Mouse (Mus musculus) MN1 (cell line): ENCODE measurements at regions not wholly inside any gene's neighbourhood (a gene's known extent, or its start where the extent isn't known, plus 50 kb on each side); places are given as distances from the start of the nearest gene placed in this dataset.

ENCODE experiments used
- DNase-seq: peaks from one replicate; pipeline ENCODE4 v3.0.0-alpha.2; 2016; ENCODE audit warnings: low spot score

DNA sequence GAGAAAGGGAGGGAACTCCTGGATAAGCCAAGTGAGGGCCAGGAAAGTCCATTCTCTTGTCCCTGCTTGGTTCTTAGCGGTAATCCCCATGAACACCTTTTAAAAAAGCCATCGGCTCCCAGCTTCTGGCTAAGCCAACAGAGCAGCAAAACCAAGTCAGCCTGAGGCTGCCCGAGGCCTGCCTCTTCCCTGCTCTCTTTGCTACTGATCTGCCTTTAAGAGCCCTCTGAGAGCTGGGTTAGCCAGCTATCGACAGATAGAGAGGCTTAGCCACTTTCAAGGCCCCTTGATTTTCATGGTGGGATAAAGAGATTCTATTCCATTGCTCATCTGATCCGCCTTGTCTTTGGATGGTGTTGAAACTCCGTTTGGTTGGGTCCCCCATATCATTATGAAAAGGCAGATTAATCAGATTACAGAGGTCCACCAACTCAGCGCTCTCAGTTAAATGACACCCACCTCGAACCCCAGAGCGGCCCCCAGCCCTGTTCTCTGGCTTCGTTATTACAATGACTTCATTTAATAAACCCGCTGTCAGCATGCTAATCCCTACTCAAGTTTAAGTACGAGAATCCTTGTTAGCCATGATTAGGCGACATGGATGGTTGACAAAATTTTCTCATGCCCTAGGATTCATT lies 66.1 kb downstream of the Slc4a3 start:
- DNase-seq: no peak

GRCm38 (mm10) chr1:75613206-75613605 lies 67.1 kb downstream of the Slc4a3 start:
- DNase-seq: no peak

DNA sequence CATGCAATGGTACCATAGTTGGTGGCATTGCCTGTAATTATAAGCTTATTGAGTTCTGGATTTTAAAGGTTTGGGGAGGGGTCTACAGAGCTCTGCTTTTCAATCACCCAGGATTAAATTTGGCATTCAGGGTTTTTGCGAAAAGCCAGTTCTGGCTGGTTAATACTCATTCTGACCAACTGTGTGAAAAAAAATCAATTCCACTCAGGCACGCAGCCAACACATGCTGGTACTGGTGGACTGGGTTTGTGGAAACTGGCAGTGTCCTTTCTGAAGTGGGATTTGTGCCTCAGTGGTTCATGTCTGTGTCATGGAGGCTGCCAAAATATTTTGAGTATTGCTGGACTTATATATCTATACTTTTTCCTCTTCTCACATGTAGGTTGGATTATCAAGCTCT lies 70.9 kb downstream of the Slc4a3 start:
- DNase-seq: no peak

GRCm38 (mm10) chr1:75618367-75618790 lies 72.3 kb downstream of the Slc4a3 start:
- no peak for DNase-seq

- no peak for DNase-seq
Measured at GRCm38 (mm10) chr1:75630287-75630686, 84.2 kb downstream of the Slc4a3 start.

- DNase-seq: no peak
Measured at GRCm38 (mm10) chr1:75631729-75632128, 85.7 kb downstream of the Slc4a3 start.

- DNase-seq: no peak
Measured at GRCm38 (mm10) chr1:75635591-75635990, 89.5 kb downstream of the Slc4a3 start.

DNA sequence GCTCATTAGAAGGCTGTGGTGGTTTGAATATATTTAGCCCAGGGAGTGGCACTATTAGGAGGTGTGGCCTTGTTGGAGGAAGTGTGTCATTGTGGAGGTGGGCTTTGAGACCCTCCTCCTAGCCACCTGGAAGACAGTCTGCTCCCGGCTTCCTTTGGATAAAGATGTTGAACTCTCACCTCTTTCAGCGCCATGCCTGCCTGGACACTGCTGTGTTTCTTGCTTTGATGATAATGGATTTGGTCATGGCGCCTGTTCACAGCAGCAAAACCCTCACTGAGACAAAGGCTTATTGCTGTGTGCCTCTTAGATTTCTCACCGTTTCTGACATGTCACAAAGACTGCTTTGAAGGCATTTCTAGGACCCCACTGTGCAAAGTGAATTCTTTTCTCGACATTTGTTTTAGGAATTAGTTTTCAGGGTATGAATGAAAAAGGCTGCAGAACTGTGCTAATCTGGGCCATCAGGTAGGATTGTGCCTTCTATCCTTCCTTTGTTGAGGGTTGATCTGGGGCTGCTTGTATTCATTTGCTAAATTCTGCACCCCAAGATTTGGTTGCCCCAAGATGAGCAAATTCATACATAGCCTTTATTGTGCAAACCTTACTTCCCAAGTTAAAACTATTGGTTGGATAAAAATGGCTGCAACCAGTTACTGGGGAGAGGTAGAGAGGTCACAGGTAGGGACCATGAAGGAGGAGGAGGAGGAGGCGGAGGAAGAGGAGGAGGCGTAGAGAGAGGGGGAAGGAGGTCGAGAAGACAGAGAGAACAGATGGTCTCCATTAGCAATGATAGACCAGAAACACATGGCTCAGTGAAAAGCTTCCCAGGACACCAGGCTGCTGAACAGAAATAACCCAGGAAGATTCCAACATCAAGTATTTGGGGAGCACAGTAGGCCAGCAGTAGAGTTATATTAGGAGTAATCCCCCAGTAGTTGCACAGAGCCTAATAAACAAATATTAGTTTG lies 93.2 kb downstream of the Slc4a3 start:
- DNase-seq: no peak

- no peak for DNase-seq
Measured at GRCm38 (mm10) chr1:75642496-75642895, 96.4 kb downstream of the Slc4a3 start.

DNA sequence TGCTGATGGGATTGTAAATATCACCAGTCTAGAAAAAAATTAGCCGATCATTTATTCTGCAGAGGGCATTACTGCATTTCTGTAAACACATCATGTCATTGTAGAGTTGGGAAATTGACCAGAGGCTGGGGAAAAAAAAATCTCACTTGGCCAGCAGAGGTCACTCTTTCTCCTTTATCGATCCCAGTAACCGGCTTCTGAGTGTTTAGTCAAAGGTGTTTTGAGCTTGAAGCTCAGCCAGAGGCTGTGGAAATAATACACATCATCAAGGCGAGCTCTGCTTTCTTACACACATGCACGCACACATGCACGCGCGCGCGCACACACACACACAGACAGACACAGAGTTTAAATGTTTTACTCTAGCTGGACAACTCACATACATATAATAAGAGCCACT lies 106.5 kb downstream of the Slc4a3 start:
- DNase-seq: peak; percentile 49

GRCm38 (mm10) chr1:75652987-75653573 lies 107.0 kb downstream of the Slc4a3 start:
- no peak for DNase-seq

DNA sequence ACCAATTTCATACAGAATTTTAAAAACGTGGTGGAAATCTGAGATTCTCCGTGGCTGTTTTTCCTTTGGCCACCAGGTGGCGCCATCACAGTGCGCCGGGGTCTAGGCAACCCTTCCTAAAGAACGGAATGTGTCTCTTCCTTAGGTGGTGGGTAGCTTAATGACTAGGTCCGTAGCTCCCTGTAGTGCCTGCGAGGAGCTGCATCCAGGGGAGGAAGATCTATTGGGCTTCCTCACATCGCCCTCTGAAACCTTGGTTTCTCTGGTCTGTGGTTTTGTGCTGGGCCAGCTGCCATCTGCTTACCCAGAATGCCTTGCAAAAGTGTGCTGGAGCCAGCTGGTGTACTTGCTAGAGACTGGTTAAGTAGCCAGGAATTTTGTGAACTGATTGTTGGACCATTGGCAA lies 107.6 kb downstream of the Slc4a3 start:
- DNase-seq: peak; percentile 9

- no peak for DNase-seq
Measured at GRCm38 (mm10) chr1:75656592-75656991, 110.5 kb downstream of the Slc4a3 start.

DNA sequence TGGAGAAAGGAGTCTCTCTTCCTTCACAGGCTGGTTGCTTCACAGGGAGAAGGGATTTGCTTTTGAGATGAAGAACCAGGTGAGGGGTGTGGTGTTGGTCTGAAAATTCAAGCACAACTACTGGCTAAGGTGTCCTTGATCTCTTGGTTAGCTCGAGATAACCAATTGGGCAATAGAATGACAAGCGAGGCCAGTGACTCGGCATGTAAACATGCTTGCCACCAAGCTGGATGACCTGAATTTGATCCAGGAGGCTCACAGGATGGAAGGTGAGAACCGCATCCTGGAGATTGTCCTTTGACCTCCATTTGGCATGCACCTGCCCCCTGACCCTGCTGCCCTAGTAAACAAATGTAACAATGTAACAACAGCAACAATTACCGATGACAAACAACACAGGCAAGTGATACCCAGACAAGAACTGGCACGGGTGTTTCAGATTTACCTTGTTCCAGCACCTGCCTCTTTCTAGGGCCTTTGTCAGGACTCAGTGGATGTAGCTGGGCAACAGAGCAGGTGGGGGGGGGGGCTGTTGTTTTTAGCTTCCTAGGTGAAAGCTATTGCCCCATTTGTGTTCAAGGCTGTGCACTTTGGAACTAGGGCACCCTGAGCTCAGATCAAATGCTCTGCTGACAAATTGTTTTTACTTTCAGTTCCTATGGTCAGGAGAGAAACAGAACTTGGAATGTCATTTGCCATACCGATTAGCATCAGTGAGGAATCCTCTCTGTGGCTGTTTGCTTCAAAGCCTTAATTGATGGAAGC lies 114.5 kb downstream of the Slc4a3 start:
- no peak for DNase-seq

GRCm38 (mm10) chr1:75662141-75662990 lies 116.3 kb downstream of the Slc4a3 start:
- DNase-seq: no peak

GRCm38 (mm10) chr1:75667736-75668269 lies 121.7 kb downstream of the Slc4a3 start:
- no peak for DNase-seq

DNA sequence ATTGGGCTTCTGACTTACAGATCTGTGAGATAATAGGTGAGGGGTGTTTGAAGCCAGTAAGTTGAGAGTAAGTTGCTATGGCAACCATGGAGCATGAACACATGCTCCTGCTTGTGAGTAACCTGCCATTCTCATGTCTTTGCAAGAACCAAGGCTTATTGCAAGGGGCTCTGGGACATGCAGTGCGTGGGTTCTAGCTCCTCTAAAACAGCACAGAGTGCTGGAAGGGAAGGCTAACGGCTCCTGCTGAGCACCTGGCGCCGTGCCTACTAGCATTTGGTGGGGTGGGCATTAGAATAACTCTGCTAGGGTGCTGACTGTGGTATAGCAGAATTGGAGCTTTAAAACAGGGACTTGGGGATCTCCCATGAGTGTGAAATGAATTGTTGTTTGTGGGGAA lies 130.2 kb downstream of the Slc4a3 start:
- DNase-seq: no peak

GRCm38 (mm10) chr1:75677695-75678094 lies 131.6 kb downstream of the Slc4a3 start:
- DNase-seq: no peak

DNA sequence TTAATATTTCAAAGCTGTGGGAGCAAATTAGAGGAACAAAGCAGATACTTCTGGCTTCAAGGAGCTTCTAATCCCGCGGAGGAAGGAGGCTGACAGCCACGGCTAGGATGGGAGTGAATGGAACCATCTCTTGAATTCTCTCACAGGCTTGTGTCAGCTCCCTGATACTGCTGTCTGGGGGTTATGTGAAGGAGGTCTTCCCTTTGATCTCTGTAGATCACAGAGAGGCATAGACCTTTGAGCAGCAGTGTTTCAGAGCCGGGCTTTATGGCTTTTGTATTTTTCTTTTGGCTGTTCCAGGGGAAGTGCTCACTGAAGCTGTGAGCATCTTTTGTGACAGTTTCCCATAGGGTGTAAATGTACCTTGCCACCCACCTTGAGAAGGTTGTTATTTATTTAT lies 132.2 kb downstream of the Slc4a3 start:
- DNase-seq: no peak

DNA sequence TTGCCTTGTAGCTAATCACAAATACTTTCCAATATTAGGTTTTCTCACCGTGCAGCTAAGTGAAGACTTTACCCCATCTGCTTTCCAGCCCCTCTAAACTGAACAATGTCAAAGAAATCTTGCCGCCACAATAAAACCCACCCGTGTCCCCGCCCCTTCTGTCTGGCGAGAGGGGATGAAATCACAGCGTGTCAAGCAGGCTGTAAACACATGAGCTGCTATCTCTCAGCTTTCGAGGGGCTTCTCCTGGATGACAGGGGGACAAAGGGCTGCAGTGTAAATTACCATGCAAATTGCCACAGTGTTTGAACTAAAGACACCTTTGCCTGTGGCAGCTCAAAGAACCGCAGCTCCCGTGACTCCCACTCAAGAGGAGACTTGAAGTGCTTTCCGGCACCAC lies 134.3 kb downstream of the Slc4a3 start:
- DNase-seq: no peak

- no peak for DNase-seq
Measured at GRCm38 (mm10) chr1:75681913-75682312, 135.8 kb downstream of the Slc4a3 start.
